Mouse (Mus musculus) lung, embryonic 15.5 days (tissue): Measurements from ENCODE around the gene Tlx2. TPM values are rescaled to one million over a fixed set of nuclear protein-coding genes. Genes with fewer than 3 reads are reported as not detected.

Experiments used
- ATAC-seq: fragments of 200-750 bp; cut with Nextera tagmentation; 2 replicates; pipeline ENCODE4 v1.8.0; 2017; ENCODE audit warnings: moderate number of reproducible peaks, borderline replicate concordance; ENCODE audit not compliant: low FRiP score, low TSS enrichment; ENCODE audit errors: extremely low read depth
- H3K27ac ChIP-seq: fragments of 300-500 bp; sonication (generic); 2 replicates; pipeline ENCODE4 v1.5.1; 2015; ENCODE audit warnings: moderate library complexity, mild to moderate bottlenecking, inconsistent platforms
- H3K27me3 ChIP-seq: fragments of 300-500 bp; sonication (generic); 2 replicates; pipeline ENCODE4 v1.6.1; 2015; ENCODE audit warnings: inconsistent platforms
- H3K36me3 ChIP-seq: fragments of 300-500 bp; sonication (generic); 2 replicates; pipeline ENCODE4 v1.6.1; 2015; ENCODE audit warnings: inconsistent platforms
- H3K4me1 ChIP-seq: fragments of 300-500 bp; sonication (generic); 2 replicates; pipeline ENCODE4 v1.6.1; 2015; ENCODE audit warnings: inconsistent platforms
- H3K4me2 ChIP-seq: fragments of 300-500 bp; sonication (generic); 2 replicates; pipeline ENCODE4 v1.6.1; 2015; ENCODE audit warnings: inconsistent platforms, mild to moderate bottlenecking, moderate library complexity
- H3K4me3 ChIP-seq: fragments of 300-500 bp; sonication (generic); 2 replicates; pipeline ENCODE4 v1.5.1; 2015; ENCODE audit warnings: mild to moderate bottlenecking, inconsistent platforms
- H3K9ac ChIP-seq: fragments of 300-500 bp; sonication (generic); 2 replicates; pipeline ENCODE4 v1.6.1; 2015; ENCODE audit warnings: inconsistent platforms
- H3K9me3 ChIP-seq: fragments of 300-500 bp; sonication (generic); 2 replicates; pipeline ENCODE4 v1.6.1; 2016; ENCODE audit warnings: inconsistent platforms
- WGBS: fragments of 180-500 bp; shearing (Covaris S2); methylation state at CpG from one replicate; pipeline ENCODE4 v1.1.7; 2015; 5-methylcytosine and 5-hydroxymethylcytosine counted together
- polyA plus RNA-seq: library from polyadenylated mRNA; unstranded; fragments of >200 nt; fragmentation: Nextera tagmentation; extraction: Ambion mirVana; gene quantifications from 2 replicates; pipeline ENCODE4 v1.2.1, GENCODE M21; 2015

Tlx2 gene
- polyA plus RNA-seq, result 0.38 and 1.0 TPM in 2 replicates

GRCm38 (mm10) chr6:83070247-83070310 lies at the start of gene Tlx2:
Gene Tlx2, minus strand, starts transcription at chr6:83070293.
- no peaks in the 10 kb centered on the region for H3K36me3 ChIP-seq
- H3K4me1 ChIP-seq, result peaks cover 25% of the 10 kb centered on the region
- peaks cover 100% of the 10 kb centered on the region for H3K27me3 ChIP-seq
- no peak within 1 kb of the TSS for H3K9ac ChIP-seq
- peak within 1 kb of the TSS; percentile 52 for H3K4me2 ChIP-seq
- no peaks in the 10 kb centered on the region for H3K9me3 ChIP-seq
- H3K4me3 ChIP-seq, result peak within 1 kb of the TSS; percentile 29
- 0% methylated on average over 10 of the region's 10 CpGs for WGBS
- no peak for ATAC-seq
- H3K27ac ChIP-seq, result no peak within 1 kb of the TSS

- Histone ChIP-seq H3K27ac (no peak overlapping the region), H3K9ac (peak overlapping the region; percentile 85), H3K9me3 (no peaks in the 10 kb centered on the region), H3K36me3 (peaks cover 26% of the 10 kb centered on the region), H3K27me3 (no peaks in the 10 kb centered on the region), H3K4me1 (peaks cover 56% of the 10 kb centered on the region), H3K4me2 (peak overlapping the region; percentile 97), H3K4me3 (peak overlapping the region; percentile 73)
- no peak for ATAC-seq
- WGBS, result 60% methylated on average over 7 of the region's 7 CpGs
Measured at GRCm38 (mm10) chr6:83119734-83120051, 49.6 kb upstream of the Tlx2 start.

- peak overlapping the region; percentile 97 for H3K4me2 ChIP-seq
- WGBS, result 69% methylated on average over 14 of the region's 14 CpGs
- H3K9ac ChIP-seq, result no peak overlapping the region
- ATAC-seq, result no peak
- H3K9me3 ChIP-seq, result no peaks in the 10 kb centered on the region
- peaks cover 55% of the 10 kb centered on the region for H3K4me1 ChIP-seq
- H3K36me3 ChIP-seq, result peaks cover 26% of the 10 kb centered on the region
- no peak overlapping the region for H3K4me3 ChIP-seq
- no peaks in the 10 kb centered on the region for H3K27me3 ChIP-seq
- no peak overlapping the region for H3K27ac ChIP-seq
Measured at GRCm38 (mm10) chr6:83118825-83119733, 49.0 kb upstream of the Tlx2 start.

- H3K4me1 ChIP-seq, result peaks cover 51% of the 10 kb centered on the region
- H3K4me2 ChIP-seq, result no peak overlapping the region
- WGBS, result 71% methylated on average over 11 of the region's 11 CpGs
- H3K9me3 ChIP-seq, result no peaks in the 10 kb centered on the region
- no peaks in the 10 kb centered on the region for H3K27me3 ChIP-seq
- no peak overlapping the region for H3K4me3 ChIP-seq
- no peak for ATAC-seq
- peaks cover 26% of the 10 kb centered on the region for H3K36me3 ChIP-seq
- no peak overlapping the region for H3K27ac ChIP-seq
- H3K9ac ChIP-seq, result no peak overlapping the region
Measured at GRCm38 (mm10) chr6:83118369-83118768, 48.3 kb upstream of the Tlx2 start.

GRCm38 (mm10) chr6:83117616-83118015 lies 47.5 kb upstream of the Tlx2 start:
- 88% methylated on average over 13 of the region's 13 CpGs for WGBS
- Histone ChIP-seq H3K27ac (no peak overlapping the region), H3K9ac (no peak overlapping the region), H3K4me1 (peaks cover 44% of the 10 kb centered on the region), H3K4me3 (no peak overlapping the region), H3K4me2 (no peak overlapping the region), H3K9me3 (no peaks in the 10 kb centered on the region), H3K36me3 (peaks cover 26% of the 10 kb centered on the region), H3K27me3 (no peaks in the 10 kb centered on the region)
- no peak for ATAC-seq

- H3K27ac ChIP-seq, result peak overlapping the region; percentile 0; the same call in 1 of the 2 replicates
- no peak overlapping the region for H3K4me3 ChIP-seq
Measured at GRCm38 (mm10) chr6:83117165-83117438, 47.0 kb upstream of the Tlx2 start.

GRCm38 (mm10) chr6:83116373-83117164 lies 46.5 kb upstream of the Tlx2 start:
- Histone ChIP-seq H3K27ac (peak overlapping the region; percentile 84; the same call in 1 of the 2 replicates), H3K9me3 (no peaks in the 10 kb centered on the region), H3K4me2 (peak overlapping the region; percentile 96), H3K4me1 (peaks cover 37% of the 10 kb centered on the region), H3K27me3 (no peaks in the 10 kb centered on the region), H3K9ac (peak overlapping the region; percentile 96), H3K4me3 (peak overlapping the region; percentile 94), H3K36me3 (peaks cover 26% of the 10 kb centered on the region)
- WGBS, result 63% methylated on average over 11 of the region's 11 CpGs
- ATAC-seq, result no peak

More at GRCm38 (mm10) chr6:83117165-83117438, 47.0 kb upstream of the Tlx2 start:
- H3K4me2 ChIP-seq, result no peak overlapping the region
- H3K4me1 ChIP-seq, result peaks cover 39% of the 10 kb centered on the region
- H3K9me3 ChIP-seq, result no peaks in the 10 kb centered on the region
- ATAC-seq, result no peak
- H3K27me3 ChIP-seq, result no peaks in the 10 kb centered on the region
- no peak overlapping the region for H3K9ac ChIP-seq
- WGBS, result 76% methylated on average over 4 of the region's 4 CpGs
- H3K36me3 ChIP-seq, result peaks cover 26% of the 10 kb centered on the region

GRCm38 (mm10) chr6:83115682-83116372 lies 45.7 kb upstream of the Tlx2 start:
- Histone ChIP-seq H3K27me3 (no peaks in the 10 kb centered on the region), H3K4me2 (peak overlapping the region; percentile 96), H3K4me3 (peak overlapping the region; percentile 94), H3K36me3 (peaks cover 32% of the 10 kb centered on the region), H3K9me3 (no peaks in the 10 kb centered on the region), H3K27ac (peak overlapping the region; percentile 84), H3K9ac (peak overlapping the region; percentile 96), H3K4me1 (peaks cover 37% of the 10 kb centered on the region)
- WGBS, result under 1% methylated on average over 48 of the region's 48 CpGs
- ATAC-seq, result peak; percentile 43

- Histone ChIP-seq H3K9ac (peak within 1 kb of the TSS; percentile 96), H3K4me1 (peaks cover 34% of the 10 kb centered on the region), H3K9me3 (no peaks in the 10 kb centered on the region), H3K27me3 (no peaks in the 10 kb centered on the region), H3K36me3 (peaks cover 38% of the 10 kb centered on the region), H3K27ac (peak within 1 kb of the TSS; percentile 84), H3K4me3 (peak within 1 kb of the TSS; percentile 94), H3K4me2 (peak within 1 kb of the TSS; percentile 96)
- peak; percentile 87 for ATAC-seq
- WGBS, result 1% methylated on average over 47 of the region's 58 CpGs
Measured at GRCm38 (mm10) chr6:83115011-83115671, 45.0 kb upstream of the Tlx2 start, which contains the start of gene Mogs. Gene Mogs, plus strand, starts transcription at chr6:83115496.

- 0 out of 2 replicates have a peak, but pooled peaks cover 12% of the 10 kb centered on the region for H3K36me3 ChIP-seq
- 85% methylated on average over 4 of the region's 4 CpGs for WGBS
- H3K4me3 ChIP-seq, result no peak overlapping the region
- H3K4me1 ChIP-seq, result peaks cover 37% of the 10 kb centered on the region
- H3K27ac ChIP-seq, result no peak overlapping the region
- H3K9me3 ChIP-seq, result no peaks in the 10 kb centered on the region
- no peaks in the 10 kb centered on the region for H3K27me3 ChIP-seq
- H3K4me2 ChIP-seq, result no peak overlapping the region
- H3K9ac ChIP-seq, result no peak overlapping the region
- ATAC-seq, result no peak
Measured at GRCm38 (mm10) chr6:83111510-83112136, 41.5 kb upstream of the Tlx2 start.
